Mouse (Mus musculus) lung, embryonic 16.5 days (tissue): Measurements from ENCODE around the gene Vps13d. TPM values are rescaled to one million over a fixed set of nuclear protein-coding genes. Genes with fewer than 3 reads are reported as not detected.

Experiments used
- ATAC-seq: fragments of 200-750 bp; cut with Nextera tagmentation; 2 replicates; pipeline ENCODE4 v1.8.0; 2017; ENCODE audit warnings: low read depth, mild to moderate bottlenecking, moderate library complexity
- H3K27ac ChIP-seq: fragments of 300-500 bp; sonication (generic); 2 replicates; pipeline ENCODE4 v1.5.1; 2014; ENCODE audit warnings: mild to moderate bottlenecking, control low read depth, low read length
- H3K27me3 ChIP-seq: fragments of 300-500 bp; sonication (generic); 2 replicates; pipeline ENCODE4 v1.6.1; 2014; ENCODE audit warnings: low read depth, low read length, mixed read lengths; ENCODE audit not compliant: control insufficient read depth, insufficient read depth
- H3K36me3 ChIP-seq: fragments of 300-500 bp; sonication (generic); 2 replicates; pipeline ENCODE4 v1.6.1; 2014; ENCODE audit warnings: low read length; ENCODE audit not compliant: control insufficient read depth, insufficient read depth
- H3K4me1 ChIP-seq: fragments of 300-500 bp; sonication (generic); replicated peaks from 2 replicates; pipeline ENCODE4 v1.6.1; 2014; ENCODE audit warnings: low read length, mixed read lengths; ENCODE audit not compliant: control insufficient read depth, insufficient read depth
- H3K4me2 ChIP-seq: fragments of 300-500 bp; sonication (generic); 2 replicates; pipeline ENCODE4 v1.6.1; 2014; ENCODE audit warnings: low read depth, low read length, control low read depth
- H3K4me3 ChIP-seq: fragments of 300-500 bp; sonication (generic); 2 replicates; pipeline ENCODE4 v1.5.1; 2014; ENCODE audit warnings: mild to moderate bottlenecking, low read length, control low read depth
- H3K9ac ChIP-seq: fragments of 300-500 bp; sonication (generic); 2 replicates; pipeline ENCODE4 v1.6.1; 2014; ENCODE audit warnings: low read length, control low read depth
- H3K9me3 ChIP-seq: fragments of 300-500 bp; sonication (generic); 2 replicates; pipeline ENCODE4 v1.6.1; 2016; ENCODE audit warnings: low read length; ENCODE audit not compliant: control insufficient read depth
- WGBS: fragments of 180-500 bp; shearing (Covaris S2); extraction: QIAGEN DNeasy Blood & Tissue Kit; methylation state at CpG from one replicate; pipeline ENCODE4 v1.1.7; 2014; 5-methylcytosine and 5-hydroxymethylcytosine counted together
- polyA plus RNA-seq: library from polyadenylated mRNA; unstranded; fragments of >200 nt; fragmentation: Nextera tagmentation; extraction: Ambion mirVana; gene quantifications from 2 replicates; pipeline ENCODE4 v1.2.1, GENCODE M21; 2015

The Vps13d gene
- polyA plus RNA-seq, 1 experiment from 2014 or later, result 5.9 TPM

DNA sequence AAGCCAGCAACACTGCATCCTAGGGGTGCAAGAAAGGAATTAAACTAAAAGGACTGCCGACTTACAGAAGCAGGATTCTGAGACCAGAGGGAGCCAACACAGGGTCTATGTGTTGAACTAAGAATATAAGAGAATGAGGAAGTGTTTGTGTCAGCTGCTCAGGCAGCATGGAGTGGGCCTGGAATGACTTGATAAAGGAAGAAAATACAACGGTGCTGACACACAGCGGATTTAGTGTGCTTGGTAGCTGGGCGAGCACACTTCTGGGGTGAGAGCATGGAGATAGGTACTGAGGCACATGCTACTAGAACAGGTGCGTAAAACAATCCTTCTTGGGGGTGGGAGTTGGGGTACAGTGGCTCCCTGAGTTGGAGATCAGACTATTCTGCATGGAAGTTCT is 51.3 kb downstream of the Vps13d start:
- 83% methylated on average over 5 of the region's 5 CpGs for WGBS
- Histone ChIP-seq H3K4me3 (no peak overlapping the region), H3K9me3 (no peaks in the 10 kb centered on the region), H3K4me1 (no peaks in the 10 kb centered on the region), H3K27me3 (no peaks in the 10 kb centered on the region), H3K27ac (no peak overlapping the region), H3K9ac (no peak overlapping the region), H3K4me2 (no peak overlapping the region), H3K36me3 (peaks cover 38% of the 10 kb centered on the region)
- ATAC-seq, result no peak

DNA sequence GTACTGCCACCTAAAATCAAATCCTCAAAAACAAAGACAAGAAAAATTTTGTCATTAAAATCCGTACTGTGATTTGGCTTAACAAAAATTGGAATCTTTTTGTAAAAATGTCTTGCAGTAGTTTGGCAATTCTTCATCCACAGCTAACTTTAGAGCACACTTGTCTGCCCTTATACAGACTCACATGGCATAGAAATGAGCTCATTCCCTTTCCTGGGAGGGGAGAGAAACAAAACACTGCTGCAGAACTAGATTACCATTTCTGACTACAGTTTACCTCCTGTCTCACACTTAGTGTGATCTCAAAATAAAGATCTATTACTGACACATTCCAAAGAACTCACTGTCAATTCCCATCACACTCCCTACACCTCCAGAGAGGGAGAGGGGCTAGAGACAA is 58.1 kb downstream of the Vps13d start:
- Histone ChIP-seq H3K27ac (no peak overlapping the region), H3K9me3 (no peaks in the 10 kb centered on the region), H3K27me3 (no peaks in the 10 kb centered on the region), H3K4me1 (no peaks in the 10 kb centered on the region), H3K4me3 (no peak overlapping the region), H3K4me2 (no peak overlapping the region), H3K36me3 (peaks cover 43% of the 10 kb centered on the region), H3K9ac (no peak overlapping the region)
- no peak for ATAC-seq
- WGBS, result 87% methylated on average over 1 of the region's 1 CpGs

DNA sequence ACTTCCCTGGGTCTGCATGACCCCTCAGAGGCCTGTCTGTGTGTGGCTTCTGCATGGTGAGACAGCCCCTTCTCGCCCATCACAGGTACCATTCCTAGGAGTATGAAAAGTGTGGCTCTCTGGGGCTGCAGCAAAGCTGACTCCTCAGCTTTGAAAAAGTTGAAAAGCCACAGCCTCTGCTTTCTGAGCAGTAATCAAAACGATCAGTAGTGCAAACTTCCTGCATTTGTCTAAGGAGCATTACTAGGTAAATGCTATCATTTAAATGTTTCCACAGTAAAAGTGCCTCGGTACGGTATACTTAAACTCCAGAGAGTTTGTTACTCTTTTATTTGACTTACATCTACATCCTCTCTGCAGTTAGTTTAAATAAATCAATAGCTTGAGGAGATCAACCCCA is 59.3 kb downstream of the Vps13d start:
- H3K4me1 ChIP-seq, result no peaks in the 10 kb centered on the region
- no peak overlapping the region for H3K4me2 ChIP-seq
- H3K27me3 ChIP-seq, result no peaks in the 10 kb centered on the region
- no peak overlapping the region for H3K27ac ChIP-seq
- H3K36me3 ChIP-seq, result peaks cover 38% of the 10 kb centered on the region
- H3K4me3 ChIP-seq, result no peak overlapping the region
- ATAC-seq, result no peak
- WGBS, result 63% methylated on average over 4 of the region's 4 CpGs
- no peaks in the 10 kb centered on the region for H3K9me3 ChIP-seq
- H3K9ac ChIP-seq, result no peak overlapping the region

- ATAC-seq, result 0 out of 2 replicates have a peak, but pooled peaks have one; percentile 30
- H3K27ac ChIP-seq, result no peak overlapping the region
- H3K36me3 ChIP-seq, result peaks cover 33% of the 10 kb centered on the region
These were observed 64.0 kb downstream of the Vps13d start for GRCm38 (mm10) chr4:145130772-145131171.

DNA sequence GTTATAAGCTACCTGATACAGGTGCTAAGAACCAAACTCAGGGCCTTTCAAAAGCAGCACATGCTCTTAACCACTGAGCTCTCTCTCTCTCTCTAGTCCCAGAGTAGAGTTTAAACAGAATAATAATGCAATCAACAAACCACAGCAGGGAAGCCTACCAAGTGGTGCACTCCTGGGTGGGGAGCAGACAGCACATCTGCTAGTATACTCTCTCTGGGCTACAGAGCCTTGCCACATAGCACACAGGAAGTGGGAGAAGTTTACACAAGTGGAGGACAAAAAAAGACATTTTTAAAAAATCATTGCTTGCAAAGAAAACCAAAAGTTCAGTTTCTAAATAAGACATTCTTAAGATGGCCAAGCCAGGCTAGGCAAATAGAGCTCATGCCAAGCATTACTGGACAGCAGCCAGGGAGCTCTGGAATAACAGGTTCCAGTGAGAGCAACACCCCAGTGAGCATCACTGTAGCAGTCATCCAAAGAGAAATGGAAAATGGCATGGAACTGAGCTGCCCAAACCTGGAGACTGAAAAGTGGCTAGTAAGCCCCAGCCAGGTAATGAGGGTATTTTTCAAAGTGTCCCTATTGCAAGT is 64.8 kb downstream of the Vps13d start:
- Histone ChIP-seq H3K36me3 (peaks cover 31% of the 10 kb centered on the region), H3K27ac (peak overlapping the region; percentile 73), H3K4me1 (peaks cover 6% of the 10 kb centered on the region), H3K9me3 (no peaks in the 10 kb centered on the region), H3K27me3 (no peaks in the 10 kb centered on the region), H3K9ac (no peak overlapping the region), H3K4me3 (no peak overlapping the region), H3K4me2 (no peak overlapping the region)
- ATAC-seq, result peak; percentile 88

More at GRCm38 (mm10) chr4:145130772-145131171, 64.0 kb downstream of the Vps13d start:
- no peaks in the 10 kb centered on the region for H3K27me3 ChIP-seq
- H3K9ac ChIP-seq, result no peak overlapping the region
- no peaks in the 10 kb centered on the region; the same call in 1 of the 2 replicates for H3K4me1 ChIP-seq
- H3K4me3 ChIP-seq, result no peak overlapping the region
- H3K4me2 ChIP-seq, result no peak overlapping the region
- 80% methylated on average over 1 of the region's 1 CpGs for WGBS
- H3K9me3 ChIP-seq, result no peaks in the 10 kb centered on the region

GRCm38 (mm10) chr4:145125463-145126220 is 69.2 kb downstream of the Vps13d start:
- Histone ChIP-seq H3K36me3 (peaks cover 20% of the 10 kb centered on the region), H3K4me3 (no peak overlapping the region), H3K27me3 (no peaks in the 10 kb centered on the region), H3K9me3 (no peaks in the 10 kb centered on the region), H3K27ac (peak overlapping the region; percentile 58), H3K4me1 (peaks cover 8% of the 10 kb centered on the region), H3K9ac (no peak overlapping the region), H3K4me2 (no peak overlapping the region)
- ATAC-seq, result no peak
- WGBS, result 48% methylated on average over 4 of the region's 4 CpGs

- Histone ChIP-seq H3K4me1 (peaks cover 8% of the 10 kb centered on the region), H3K27me3 (no peaks in the 10 kb centered on the region), H3K27ac (peak overlapping the region; percentile 33), H3K36me3 (peaks cover 22% of the 10 kb centered on the region), H3K4me3 (no peak overlapping the region), H3K9ac (no peak overlapping the region), H3K9me3 (no peaks in the 10 kb centered on the region), H3K4me2 (no peak overlapping the region)
- WGBS, result 68% methylated on average over 4 of the region's 4 CpGs
- ATAC-seq, result no peak
These were observed 70.4 kb downstream of the Vps13d start for GRCm38 (mm10) chr4:145124419-145124818.

DNA sequence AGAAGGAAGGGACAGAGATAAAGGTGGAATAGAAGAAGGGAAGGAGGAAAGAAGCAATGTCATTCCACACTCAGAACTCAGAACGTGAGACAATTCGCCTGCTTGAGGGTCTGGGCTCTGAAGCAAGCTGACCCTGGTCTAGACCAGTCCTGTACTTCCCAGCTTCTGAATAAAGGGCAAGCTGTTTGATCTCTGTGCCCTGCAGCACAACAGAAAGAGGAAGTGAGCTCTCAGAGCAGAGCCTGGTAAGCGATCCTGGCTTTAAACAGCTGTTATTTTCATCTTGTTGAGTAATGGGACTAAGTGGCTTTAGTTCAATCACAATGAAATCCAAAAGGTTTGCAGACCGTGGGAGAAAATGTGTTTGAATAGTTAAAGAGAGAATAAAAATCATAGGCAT is 83.2 kb downstream of the Vps13d start:
- Histone ChIP-seq H3K9ac (no peak overlapping the region), H3K4me1 (no peaks in the 10 kb centered on the region), H3K4me3 (no peak overlapping the region), H3K27ac (no peak overlapping the region), H3K4me2 (no peak overlapping the region), H3K27me3 (no peaks in the 10 kb centered on the region), H3K36me3 (peaks cover 36% of the 10 kb centered on the region), H3K9me3 (no peaks in the 10 kb centered on the region)
- no peak for ATAC-seq
- 34% methylated on average over 4 of the region's 4 CpGs for WGBS

DNA sequence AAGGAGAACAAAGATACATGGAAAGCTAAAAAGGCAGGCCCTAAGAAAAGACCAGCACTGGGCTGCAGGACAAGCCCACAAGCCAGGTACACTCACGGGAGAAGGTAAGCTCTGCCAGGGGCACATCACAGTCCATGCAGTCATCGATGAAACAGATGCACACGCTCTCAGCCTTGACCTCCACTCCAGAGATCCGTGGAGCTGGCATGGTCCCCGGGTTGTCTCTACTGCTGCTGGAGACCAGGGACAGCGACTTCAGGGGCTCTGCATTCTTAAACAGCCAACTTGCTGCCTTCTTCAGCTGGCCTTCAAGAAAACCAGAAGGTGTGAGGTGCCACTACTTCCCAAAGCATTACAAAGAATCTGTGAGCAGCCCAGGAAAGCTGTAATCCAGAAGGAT is 84.1 kb downstream of the Vps13d start:
- no peak overlapping the region for H3K27ac ChIP-seq
- H3K9ac ChIP-seq, result no peak overlapping the region
- H3K9me3 ChIP-seq, result no peaks in the 10 kb centered on the region
- H3K4me2 ChIP-seq, result no peak overlapping the region
- no peak for ATAC-seq
- H3K36me3 ChIP-seq, result peaks cover 37% of the 10 kb centered on the region
- H3K27me3 ChIP-seq, result no peaks in the 10 kb centered on the region
- H3K4me3 ChIP-seq, result no peak overlapping the region
- no peaks in the 10 kb centered on the region for H3K4me1 ChIP-seq
- WGBS, result 82% methylated on average over 6 of the region's 6 CpGs
